Mouse (Mus musculus): ENCODE measurements around the gene Rbbp6. TPM values are rescaled to one million over a fixed set of nuclear protein-coding genes. Genes with fewer than 3 reads are reported as not detected.

The Rbbp6 gene
- polyA plus RNA-seq, 1 experiment from 2014 or later, result 34.0 TPM

GRCm38 (mm10) chr7:122998189-122998588 lies 32.7 kb downstream of the Rbbp6 start:
- Histone ChIP-seq H3K4me1 (no peaks in the 10 kb centered on the region), H3K27ac (no peak overlapping the region), H3K36me3 (peaks cover 91% of the 10 kb centered on the region), H3K9ac (no peak overlapping the region), H3K27me3 (no peaks in the 10 kb centered on the region), H3K4me3 (no peak overlapping the region), H3K4me2 (replicated peaks) (no peak overlapping the region), H3K9me3 (no peaks in the 10 kb centered on the region)
- WGBS, result 79% methylated on average over 3 of the region's 3 CpGs
- ATAC-seq (ENCODE audit: low FRiP score, low read depth), result no peak

- Histone ChIP-seq H3K27ac (no peak overlapping the region), H3K9ac (no peak overlapping the region), H3K4me1 (no peaks in the 10 kb centered on the region), H3K4me3 (no peak overlapping the region), H3K36me3 (peaks cover 94% of the 10 kb centered on the region), H3K9me3 (no peaks in the 10 kb centered on the region), H3K4me2 (replicated peaks) (no peak overlapping the region), H3K27me3 (no peaks in the 10 kb centered on the region)
- 91% methylated on average over 11 of the region's 11 CpGs for WGBS
- ATAC-seq (ENCODE audit: low FRiP score, low read depth), result no peak
Observed at GRCm38 (mm10) chr7:122999871-123000396, 34.4 kb downstream of the Rbbp6 start.

- ATAC-seq (ENCODE audit: low FRiP score, low read depth), result no peak
- Histone ChIP-seq H3K4me2 (replicated peaks) (no peak overlapping the region), H3K27ac (no peak overlapping the region), H3K4me1 (no peaks in the 10 kb centered on the region), H3K4me3 (no peak overlapping the region), H3K27me3 (no peaks in the 10 kb centered on the region), H3K36me3 (peaks cover 89% of the 10 kb centered on the region), H3K9me3 (no peaks in the 10 kb centered on the region), H3K9ac (no peak overlapping the region)
- WGBS, result 94% methylated on average over 16 of the region's 16 CpGs
Observed at GRCm38 (mm10) chr7:123000796-123001195, 35.3 kb downstream of the Rbbp6 start.

- H3K9me3 ChIP-seq, result no peaks in the 10 kb centered on the region
- H3K27ac ChIP-seq, result no peak overlapping the region; the same call in 1 of the 2 replicates
- peaks cover 84% of the 10 kb centered on the region for H3K36me3 ChIP-seq
- H3K4me3 ChIP-seq, result no peak overlapping the region
- ATAC-seq (ENCODE audit: low FRiP score, low read depth), result no peak
- H3K4me2 ChIP-seq (replicated peaks), result no peak overlapping the region
- no peaks in the 10 kb centered on the region for H3K4me1 ChIP-seq
- H3K9ac ChIP-seq, result no peak overlapping the region
- 90% methylated on average over 20 of the region's 20 CpGs for WGBS
- H3K27me3 ChIP-seq, result no peaks in the 10 kb centered on the region
Observed at GRCm38 (mm10) chr7:123001341-123002027, 36.0 kb downstream of the Rbbp6 start.

- Histone ChIP-seq H3K27ac (no peak overlapping the region), H3K27me3 (no peaks in the 10 kb centered on the region), H3K9ac (no peak overlapping the region), H3K36me3 (peaks cover 79% of the 10 kb centered on the region), H3K4me2 (replicated peaks) (no peak overlapping the region), H3K9me3 (no peaks in the 10 kb centered on the region), H3K4me3 (no peak overlapping the region), H3K4me1 (no peaks in the 10 kb centered on the region)
- ATAC-seq (ENCODE audit: low FRiP score, low read depth), result no peak
- WGBS, result 93% methylated on average over 6 of the region's 6 CpGs
Observed at GRCm38 (mm10) chr7:123002028-123002410, 36.5 kb downstream of the Rbbp6 start.

- Histone ChIP-seq H3K4me3 (no peak overlapping the region), H3K36me3 (peaks cover 71% of the 10 kb centered on the region)
- ATAC-seq (ENCODE audit: low FRiP score, low read depth), result no peak
Observed at GRCm38 (mm10) chr7:123003207-123003606, 37.7 kb downstream of the Rbbp6 start.

GRCm38 (mm10) chr7:123004442-123004841 lies 39.0 kb downstream of the Rbbp6 start:
- no peak overlapping the region for H3K27ac ChIP-seq
- no peaks in the 10 kb centered on the region for H3K4me1 ChIP-seq
- ATAC-seq (ENCODE audit: low FRiP score, low read depth), result no peak
- H3K4me3 ChIP-seq, result no peak overlapping the region
- H3K9me3 ChIP-seq, result no peaks in the 10 kb centered on the region
- H3K4me2 ChIP-seq (replicated peaks), result no peak overlapping the region
- 91% methylated on average over 5 of the region's 5 CpGs for WGBS
- no peaks in the 10 kb centered on the region for H3K27me3 ChIP-seq
- H3K36me3 ChIP-seq, result peaks cover 59% of the 10 kb centered on the region
- H3K9ac ChIP-seq, result no peak overlapping the region

More at GRCm38 (mm10) chr7:123003207-123003606, 37.7 kb downstream of the Rbbp6 start:
- Histone ChIP-seq H3K9me3 (no peaks in the 10 kb centered on the region), H3K4me1 (no peaks in the 10 kb centered on the region), H3K4me2 (replicated peaks) (no peak overlapping the region), H3K27me3 (no peaks in the 10 kb centered on the region), H3K9ac (no peak overlapping the region), H3K27ac (no peak overlapping the region)
- 87% methylated on average over 4 of the region's 4 CpGs for WGBS

GRCm38 (mm10) chr7:123006251-123006650 lies 40.8 kb downstream of the Rbbp6 start:
- Histone ChIP-seq H3K4me1 (no peaks in the 10 kb centered on the region), H3K36me3 (peaks cover 43% of the 10 kb centered on the region), H3K9me3 (no peaks in the 10 kb centered on the region), H3K27ac (no peak overlapping the region), H3K9ac (no peak overlapping the region), H3K4me3 (no peak overlapping the region), H3K4me2 (replicated peaks) (no peak overlapping the region), H3K27me3 (no peaks in the 10 kb centered on the region)
- no peak for ATAC-seq (ENCODE audit: low FRiP score, low read depth)
- 51% methylated on average over 2 of the region's 2 CpGs for WGBS

GRCm38 (mm10) chr7:123007743-123008142 lies 42.3 kb downstream of the Rbbp6 start:
- Histone ChIP-seq H3K27me3 (no peaks in the 10 kb centered on the region), H3K4me1 (no peaks in the 10 kb centered on the region), H3K4me3 (no peak overlapping the region), H3K4me2 (replicated peaks) (no peak overlapping the region), H3K36me3 (peaks cover 28% of the 10 kb centered on the region), H3K27ac (no peak overlapping the region), H3K9ac (no peak overlapping the region), H3K9me3 (no peaks in the 10 kb centered on the region)
- no peak for ATAC-seq (ENCODE audit: low FRiP score, low read depth)
- WGBS, result 66% methylated on average over 4 of the region's 4 CpGs

- H3K4me2 ChIP-seq (replicated peaks), result no peak overlapping the region
- 70% methylated on average over 5 of the region's 5 CpGs for WGBS
Observed at GRCm38 (mm10) chr7:123013466-123013865, 48.0 kb downstream of the Rbbp6 start.

GRCm38 (mm10) chr7:123014729-123015128 lies 49.2 kb downstream of the Rbbp6 start:
- Histone ChIP-seq H3K9ac (no peak overlapping the region), H3K36me3 (no peaks in the 10 kb centered on the region), H3K4me2 (replicated peaks) (no peak overlapping the region), H3K9me3 (no peaks in the 10 kb centered on the region), H3K4me1 (no peaks in the 10 kb centered on the region), H3K4me3 (no peak overlapping the region), H3K27ac (no peak overlapping the region), H3K27me3 (no peaks in the 10 kb centered on the region)
- 76% methylated on average over 7 of the region's 7 CpGs for WGBS
- ATAC-seq (ENCODE audit: low FRiP score, low read depth), result no peak

More at GRCm38 (mm10) chr7:123013466-123013865, 48.0 kb downstream of the Rbbp6 start:
- Histone ChIP-seq H3K27me3 (no peaks in the 10 kb centered on the region), H3K4me1 (no peaks in the 10 kb centered on the region), H3K4me3 (no peak overlapping the region), H3K9ac (no peak overlapping the region), H3K36me3 (no peaks in the 10 kb centered on the region), H3K27ac (no peak overlapping the region), H3K9me3 (no peaks in the 10 kb centered on the region)
- no peak for ATAC-seq (ENCODE audit: low FRiP score, low read depth)

- no peak overlapping the region for H3K27ac ChIP-seq
- no peaks in the 10 kb centered on the region for H3K4me1 ChIP-seq
- no peaks in the 10 kb centered on the region for H3K9me3 ChIP-seq
- no peaks in the 10 kb centered on the region for H3K27me3 ChIP-seq
- H3K9ac ChIP-seq, result no peak overlapping the region
- WGBS, result 24% methylated on average over 3 of the region's 3 CpGs
- H3K4me3 ChIP-seq, result no peak overlapping the region
- H3K4me2 ChIP-seq (replicated peaks), result no peak overlapping the region
- no peak for ATAC-seq (ENCODE audit: low FRiP score, low read depth)
- no peaks in the 10 kb centered on the region for H3K36me3 ChIP-seq
Observed at GRCm38 (mm10) chr7:123017627-123018026, 52.1 kb downstream of the Rbbp6 start.

GRCm38 (mm10) chr7:123025123-123025522 lies 59.6 kb downstream of the Rbbp6 start:
- WGBS, result 72% methylated on average over 9 of the region's 9 CpGs
- no peak overlapping the region for H3K4me3 ChIP-seq

More at GRCm38 (mm10) chr7:123025123-123025522, 59.6 kb downstream of the Rbbp6 start:
- Histone ChIP-seq H3K9ac (no peak overlapping the region), H3K36me3 (no peaks in the 10 kb centered on the region), H3K4me1 (no peaks in the 10 kb centered on the region), H3K4me2 (replicated peaks) (no peak overlapping the region), H3K9me3 (peaks cover 10% of the 10 kb centered on the region), H3K27ac (no peak overlapping the region), H3K27me3 (peaks cover 5% of the 10 kb centered on the region)
- no peak for ATAC-seq (ENCODE audit: low FRiP score, low read depth)
